Mouse (Mus musculus) naive thymus-derived CD4-positive, alpha-beta T cell, adult 5 months (primary cell): Measurements from ENCODE around the gene D630023F18Rik. TPM values are rescaled to one million over a fixed set of nuclear protein-coding genes. Genes with fewer than 3 reads are reported as not detected.

ENCODE experiments used
- polyA plus RNA-seq: library from polyadenylated mRNA; unstranded; fragments of 100-300 nt; shearing (Covaris generic); gene quantifications from one replicate; pipeline ENCODE4 v1.2.1, GENCODE M21; 2017

Gene D630023F18Rik
- polyA plus RNA-seq: not detected

GRCm38 (mm10) chr1:65122574-65123372, at the start of gene D630023F18Rik:
Gene D630023F18Rik (minus strand): TSS chr1:65123214.

GRCm38 (mm10) chr1:65119438-65119837, 3.6 kb downstream of the D630023F18Rik start, which contains the start of gene Gm28845:
Gene Gm28845 (minus strand): TSS chr1:65119558.

GRCm38 (mm10) chr1:65103273-65103672, 19.7 kb downstream of the D630023F18Rik start, which contains the start of gene Cryga:
Gene Cryga (minus strand): TSS chr1:65103373.

GRCm38 (mm10) chr1:65082188-65082587, 40.8 kb downstream of the D630023F18Rik start, which contains the start of gene Crygb:
Gene Crygb (minus strand): TSS chr1:65082288.

GRCm38 (mm10) chr1:65073589-65073988, 49.4 kb downstream of the D630023F18Rik start, which contains the start of gene Crygc:
Gene Crygc (minus strand): TSS chr1:65073689.

GRCm38 (mm10) chr1:65063352-65063751, 59.7 kb downstream of the D630023F18Rik start, which contains the start of gene Crygd:
Gene Crygd (minus strand): TSS chr1:65063452.

Other genes with a start within 250 kb of the D630023F18Rik start
- 26.8 TPM for gene Plekhm3, start 166.4 kb downstream of the D630023F18Rik start, polyA plus RNA-seq
- gene Akr1cl, start 90.5 kb downstream of the D630023F18Rik start, polyA plus RNA-seq: 0.93 TPM
- gene Cryge, start 72.1 kb downstream of the D630023F18Rik start, polyA plus RNA-seq: not detected
- not detected for gene Crygd, start 59.8 kb downstream of the D630023F18Rik start, polyA plus RNA-seq
- gene Crygc, start 49.5 kb downstream of the D630023F18Rik start, polyA plus RNA-seq: not detected
- not detected for gene Crygb, start 40.9 kb downstream of the D630023F18Rik start, polyA plus RNA-seq
- not detected for gene Cryga, start 19.8 kb downstream of the D630023F18Rik start, polyA plus RNA-seq
- gene Gm28845, start 3.7 kb downstream of the D630023F18Rik start, polyA plus RNA-seq: not detected
- gene Idh1, start 63.3 kb upstream of the D630023F18Rik start, polyA plus RNA-seq: 5.0 TPM
- gene Pikfyve, start 63.5 kb upstream of the D630023F18Rik start, polyA plus RNA-seq: 27.1 TPM
- gene Pth2r, start 158.8 kb upstream of the D630023F18Rik start, polyA plus RNA-seq: not detected